9 mouse cellular contexts compared by ENCODE assay signal in genomic region chr13:51830744-51831450, GRCm38 (mm10). TPM values are rescaled to one million over a fixed set of nuclear protein-coding genes. Genes with fewer than 3 reads are reported as not detected.
DNase-seq lines count a peak whose midpoint lies in the region; ATAC-seq lines count a peak whose summit lies in the region.
"Had no signal": no experiment of that assay in that cellular context is flagged by ENCODE, and none has a peak within 500 bp of the region (broad histone marks: within the 10 kb centered on the region; RNA-seq: fewer than 3 reads in every experiment).

No protein-coding gene starts in this region.

- H3K4me2 ChIP-seq in hindbrain, embryonic 11.5 days (replicated peaks; ENCODE audit: low read depth, low read length): no peak overlapping the region
- H3K4me2 ChIP-seq: embryonic facial prominence, embryonic 13.5 days had no signal

- no peak overlapping the region for H3K27ac ChIP-seq in hindbrain, embryonic 11.5 days (ENCODE audit: low read depth, low read length)
- no peak overlapping the region for H3K27ac ChIP-seq in hindbrain, embryonic 10.5 days
- H3K27ac ChIP-seq: embryonic facial prominence, embryonic 13.5 days had no signal

- ATAC-seq in hindbrain, embryonic 11.5 days (ENCODE audit: low FRiP score): no peak

- peak; percentile 71 for DNase-seq in hindbrain, embryonic 11.5 days (ENCODE audit: low spot score)
- DNase-seq in hindbrain, embryonic 10.5 days (ENCODE audit: low spot score): no peak
- DNase-seq in B cell, adult 2 months: peak; percentile 69 to 74
- DNase-seq in MN1 (ENCODE audit: low spot score): peak; percentile 75
- peak; percentile 49 for DNase-seq in embryo, embryonic 11 days
- peak; percentile 63 for DNase-seq in lung, postnatal 14 days
- DNase-seq in gastrocnemius, adult 18-20 months (ENCODE audit: low spot score): no peak
- no peak for DNase-seq in layer of hippocampus, adult 9-10 months (ENCODE audit: low spot score)

- H3K4me3 ChIP-seq in hindbrain, embryonic 11.5 days (ENCODE audit: low read depth, low read length): no peak overlapping the region
- H3K4me3 ChIP-seq in hindbrain, embryonic 10.5 days: no peak overlapping the region
- H3K4me3 ChIP-seq: embryonic facial prominence, embryonic 13.5 days had no signal

- H3K9me3 ChIP-seq in hindbrain, embryonic 11.5 days (ENCODE audit: control insufficient read depth, low read length): no peaks in the 10 kb centered on the region
- H3K9me3 ChIP-seq in hindbrain, embryonic 10.5 days: no peaks in the 10 kb centered on the region
- H3K9me3 ChIP-seq: embryonic facial prominence, embryonic 13.5 days had no signal

- H3K9ac ChIP-seq in hindbrain, embryonic 11.5 days (ENCODE audit: low read depth, low read length): no peak overlapping the region
- H3K9ac ChIP-seq: embryonic facial prominence, embryonic 13.5 days had no signal

- H3K27me3 ChIP-seq in hindbrain, embryonic 11.5 days (ENCODE audit: control insufficient read depth, insufficient read depth, low read length): no peaks in the 10 kb centered on the region
- peaks cover 12% of the 10 kb centered on the region for H3K27me3 ChIP-seq in hindbrain, embryonic 10.5 days (ENCODE audit: insufficient read depth, poor library complexity, severe bottlenecking)
- H3K27me3 ChIP-seq: embryonic facial prominence, embryonic 13.5 days had no signal

- WGBS in hindbrain, embryonic 11.5 days: 34% methylated on average over 10 of the region's 10 CpGs
- 30% methylated on average over 10 of the region's 10 CpGs for WGBS in hindbrain, embryonic 10.5 days

- no peaks in the 10 kb centered on the region for H3K36me3 ChIP-seq in hindbrain, embryonic 11.5 days (ENCODE audit: control insufficient read depth, insufficient read depth, low read length)
- H3K36me3 ChIP-seq in hindbrain, embryonic 10.5 days: no peaks in the 10 kb centered on the region
- H3K36me3 ChIP-seq: embryonic facial prominence, embryonic 13.5 days had no signal

- H3K4me1 ChIP-seq in hindbrain, embryonic 11.5 days (replicated peaks; ENCODE audit: control insufficient read depth, insufficient read depth, low read length): no peaks in the 10 kb centered on the region
- peaks cover 24% of the 10 kb centered on the region for H3K4me1 ChIP-seq in hindbrain, embryonic 10.5 days (replicated peaks)
- H3K4me1 ChIP-seq: embryonic facial prominence, embryonic 13.5 days had no signal

RNA-seq across cellular contexts. Expression of gene Gadd45g, which starts 15.6 kb away (rescaled TPM):
- polyA plus RNA-seq in hindbrain, embryonic 11.5 days (2014; fragmentation: Nextera tagmentation; extraction: Ambion mirVana): 174 and 179 TPM in 2 replicates
- polyA plus RNA-seq in hindbrain, embryonic 10.5 days (2016; fragmentation: Nextera tagmentation; extraction: Ambion mirVana): 184 and 214 TPM in 2 replicates
- total RNA-seq in gastrocnemius, adult 18-20 months (2021): 100 to 1,000 TPM in 1 of 2 experiments, 10 to 100 TPM in 1; 43.0 to 114 TPM

RNA-seq across cellular contexts. Expression of gene Sema4d, which starts 37.4 kb away (rescaled TPM):
- polyA plus RNA-seq in hindbrain, embryonic 11.5 days (2014; fragmentation: Nextera tagmentation; extraction: Ambion mirVana): 3.9 and 5.2 TPM in 2 replicates
- polyA plus RNA-seq in hindbrain, embryonic 10.5 days (2016; fragmentation: Nextera tagmentation; extraction: Ambion mirVana): 5.9 and 7.5 TPM in 2 replicates
- 100 to 1,000 TPM; 118 to 125 TPM for total RNA-seq in gastrocnemius, adult 18-20 months (2021)

Comparison
In these comparisons a context has a peak if more than half of its experiments do, and no peak if none do; other contexts are left out.
1. DNase-seq: peak in hindbrain, embryonic 11.5 days (single experiment), B cell, adult 2 months (2 of 2), MN1 (single experiment), embryo, embryonic 11 days (single experiment) and lung, postnatal 14 days (single experiment); none in hindbrain, embryonic 10.5 days (single experiment), gastrocnemius, adult 18-20 months (single experiment) and layer of hippocampus, adult 9-10 months (single experiment).